Mouse (Mus musculus): ENCODE results near the gene Trpm3. TPM values are rescaled to one million over a fixed set of nuclear protein-coding genes. Genes with fewer than 3 reads are reported as not detected.

Gene Trpm3
- 53.1 and 64.8 TPM in 2 replicates for polyA plus RNA-seq (2012; rRNA removed)

- DNase-seq = peak; percentile 74 to 77
- Histone ChIP-seq H3K4me3 (replicated peaks; ENCODE audit: insufficient read depth, low read depth, low read length) (peak within 1 kb of the TSS; percentile 39), H3K27ac (ENCODE audit: insufficient read depth, low read length) (no peak within 1 kb of the TSS), H3K4me1 (ENCODE audit: control insufficient read depth, insufficient read depth, low read length) (no peaks in the 10 kb centered on the region), H3K27me3 (ENCODE audit: control insufficient read depth, insufficient read depth, low read length) (no peaks in the 10 kb centered on the region)
- 2% methylated on average over 39 of the region's 39 CpGs for WGBS
- TF ChIP-seq POLR2A (IDR thresholded peaks at IDR 0.05; ENCODE audit: borderline replicate concordance, insufficient read depth, low read length) = no peak
- no peak for TF ChIP-seq CTCF (IDR thresholded peaks at IDR 0.05; ENCODE audit: borderline replicate concordance, insufficient read depth, low read depth, low read length)
Observed at GRCm38 (mm10) chr19:22138590-22139421, at the start of gene Trpm3. Gene Trpm3 (plus strand): TSS chr19:22139046.

- Histone ChIP-seq H3K27me3 (ENCODE audit: control insufficient read depth, insufficient read depth, low read length) (no peaks in the 10 kb centered on the region), H3K4me3 (replicated peaks; ENCODE audit: insufficient read depth, low read depth, low read length) (no peak overlapping the region), H3K27ac (ENCODE audit: insufficient read depth, low read length) (no peak overlapping the region), H3K4me1 (ENCODE audit: control insufficient read depth, insufficient read depth, low read length) (no peaks in the 10 kb centered on the region)
- peak in 1 of 2 experiments; percentile 2 for DNase-seq
- TF ChIP-seq CTCF (IDR thresholded peaks at IDR 0.05; ENCODE audit: borderline replicate concordance, insufficient read depth, low read depth, low read length) (no peak), POLR2A (IDR thresholded peaks at IDR 0.05; ENCODE audit: borderline replicate concordance, insufficient read depth, low read length) (no peak)
- WGBS = 42% methylated on average over 4 of the region's 4 CpGs
Observed at GRCm38 (mm10) chr19:22100582-22100981, 38.3 kb upstream of the Trpm3 start.

DNA sequence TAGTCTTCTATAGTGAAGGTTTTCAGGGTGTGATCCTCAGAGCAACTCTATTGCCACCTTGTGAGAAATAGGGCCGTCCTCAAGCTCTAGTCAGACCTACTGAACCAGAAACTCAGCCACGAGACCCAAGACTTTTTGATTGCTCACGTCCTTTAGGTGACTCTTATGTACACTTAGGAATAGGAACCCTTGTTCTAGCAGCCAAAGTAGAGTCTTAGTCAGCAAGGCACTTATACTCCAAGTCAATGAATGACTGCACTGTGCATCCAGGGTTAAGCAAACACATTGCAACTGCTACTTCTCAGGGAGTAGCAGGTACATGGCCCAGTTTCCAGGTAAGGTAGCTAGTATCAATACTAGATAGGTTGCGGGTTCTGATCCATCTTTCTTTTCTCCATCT is 35.0 kb upstream of the Trpm3 start:
- no peak overlapping the region for H3K27ac ChIP-seq (ENCODE audit: insufficient read depth, low read length)
- H3K27me3 ChIP-seq (ENCODE audit: control insufficient read depth, insufficient read depth, low read length) = no peaks in the 10 kb centered on the region
- H3K4me3 ChIP-seq (replicated peaks; ENCODE audit: insufficient read depth, low read depth, low read length) = no peak overlapping the region
- DNase-seq = no peak
- no peak for TF ChIP-seq CTCF (IDR thresholded peaks at IDR 0.05; ENCODE audit: borderline replicate concordance, insufficient read depth, low read depth, low read length)
- TF ChIP-seq POLR2A (IDR thresholded peaks at IDR 0.05; ENCODE audit: borderline replicate concordance, insufficient read depth, low read length) = no peak
- WGBS = 86% methylated on average over 4 of the region's 4 CpGs
- H3K4me1 ChIP-seq (ENCODE audit: control insufficient read depth, insufficient read depth, low read length) = no peaks in the 10 kb centered on the region

DNA sequence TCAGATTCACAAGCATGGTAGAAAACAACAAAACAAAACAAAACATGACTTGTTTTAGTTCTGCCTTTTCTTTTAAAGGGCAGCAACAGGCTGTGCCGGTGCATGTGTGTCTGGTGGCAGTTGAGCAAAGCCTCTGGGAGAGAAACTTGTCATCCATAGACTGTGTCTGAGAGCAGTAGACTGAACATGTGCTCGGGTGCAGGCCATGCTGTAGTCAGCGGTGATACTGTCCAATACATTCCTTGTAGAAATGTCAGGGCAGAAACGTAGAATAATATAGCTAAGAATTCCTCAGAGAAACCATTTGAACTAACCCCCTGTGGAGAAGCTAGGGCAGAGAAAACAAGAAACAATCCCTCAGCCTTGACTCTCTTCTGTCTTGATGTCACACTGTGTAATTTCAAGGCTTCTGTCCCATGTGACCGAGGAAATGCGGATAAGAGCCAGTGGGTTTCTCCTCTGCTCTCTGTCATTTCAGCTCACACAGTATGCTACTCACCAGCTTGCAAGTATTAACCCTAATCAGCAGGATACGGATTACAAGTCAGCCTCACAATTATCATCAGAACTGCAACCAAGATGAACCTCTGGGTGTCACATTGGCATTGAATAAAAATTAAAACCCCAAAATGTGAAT is 33.9 kb upstream of the Trpm3 start:
- no peak overlapping the region for H3K27ac ChIP-seq (ENCODE audit: insufficient read depth, low read length)
- no peak for DNase-seq
- 36% methylated on average over 7 of the region's 7 CpGs for WGBS
- TF ChIP-seq CTCF (IDR thresholded peaks at IDR 0.05; ENCODE audit: borderline replicate concordance, insufficient read depth, low read depth, low read length) (no peak), POLR2A (IDR thresholded peaks at IDR 0.05; ENCODE audit: borderline replicate concordance, insufficient read depth, low read length) (no peak)
- H3K27me3 ChIP-seq (ENCODE audit: control insufficient read depth, insufficient read depth, low read length) = no peaks in the 10 kb centered on the region
- H3K4me3 ChIP-seq (replicated peaks; ENCODE audit: insufficient read depth, low read depth, low read length) = no peak overlapping the region
- H3K4me1 ChIP-seq (ENCODE audit: control insufficient read depth, insufficient read depth, low read length) = no peaks in the 10 kb centered on the region

DNA sequence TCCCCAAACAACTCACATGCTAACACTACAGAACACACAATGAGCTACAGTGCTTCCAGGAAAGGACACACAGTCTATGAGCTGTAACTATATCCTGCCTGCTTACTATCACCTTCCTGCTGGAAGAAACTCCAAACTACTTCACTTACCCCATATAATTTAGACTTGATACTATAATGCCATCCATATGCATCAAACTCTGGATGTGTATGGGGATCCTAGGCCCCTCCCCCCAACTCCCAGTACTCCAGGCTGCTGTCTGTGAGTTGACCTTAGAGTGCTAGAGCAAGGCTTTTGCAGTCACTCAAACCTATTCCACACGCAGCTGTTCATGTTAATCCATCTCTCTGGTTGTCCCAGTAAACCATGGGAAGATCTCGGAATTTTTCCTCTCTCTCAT is 33.2 kb upstream of the Trpm3 start:
- TF ChIP-seq POLR2A (IDR thresholded peaks at IDR 0.05; ENCODE audit: borderline replicate concordance, insufficient read depth, low read length) (no peak), CTCF (IDR thresholded peaks at IDR 0.05; ENCODE audit: borderline replicate concordance, insufficient read depth, low read depth, low read length) (no peak)
- Histone ChIP-seq H3K27ac (ENCODE audit: insufficient read depth, low read length) (no peak overlapping the region), H3K27me3 (ENCODE audit: control insufficient read depth, insufficient read depth, low read length) (no peaks in the 10 kb centered on the region), H3K4me3 (replicated peaks; ENCODE audit: insufficient read depth, low read depth, low read length) (no peak overlapping the region), H3K4me1 (ENCODE audit: control insufficient read depth, insufficient read depth, low read length) (no peaks in the 10 kb centered on the region)
- 82% methylated on average over 2 of the region's 2 CpGs for WGBS
- DNase-seq = no peak

DNA sequence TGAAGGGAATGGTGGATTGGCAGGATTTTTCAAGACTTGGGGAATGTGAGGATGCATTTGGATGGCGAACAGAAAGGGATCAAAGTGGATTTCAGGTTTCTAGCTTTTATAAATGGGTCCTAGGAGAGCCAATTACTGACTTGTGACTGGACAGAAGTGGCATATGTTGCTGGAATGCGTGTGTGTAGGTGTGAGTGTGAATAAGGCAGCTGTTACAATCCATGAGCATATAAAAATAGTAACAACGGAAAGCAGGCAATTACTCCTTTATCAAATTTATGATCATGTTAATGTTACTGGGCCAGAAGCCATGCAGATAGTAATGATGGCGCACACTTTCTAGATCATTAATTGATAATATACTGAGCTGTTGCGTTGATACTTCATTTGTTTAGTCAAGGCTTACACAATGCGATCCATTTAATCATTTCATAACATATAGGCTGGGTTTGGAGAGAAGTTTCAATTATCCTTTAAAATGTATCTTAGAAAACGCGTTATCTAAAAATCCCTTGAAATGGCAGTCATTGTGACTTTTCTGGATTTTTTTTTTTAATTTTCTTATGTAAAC is 29.9 kb upstream of the Trpm3 start:
- H3K27me3 ChIP-seq (ENCODE audit: control insufficient read depth, insufficient read depth, low read length) = no peaks in the 10 kb centered on the region
- H3K27ac ChIP-seq (ENCODE audit: insufficient read depth, low read length) = no peak overlapping the region
- TF ChIP-seq CTCF (IDR thresholded peaks at IDR 0.05; ENCODE audit: borderline replicate concordance, insufficient read depth, low read depth, low read length) (no peak), POLR2A (IDR thresholded peaks at IDR 0.05; ENCODE audit: borderline replicate concordance, insufficient read depth, low read length) (no peak)
- no peaks in the 10 kb centered on the region for H3K4me1 ChIP-seq (ENCODE audit: control insufficient read depth, insufficient read depth, low read length)
- 92% methylated on average over 8 of the region's 8 CpGs for WGBS
- H3K4me3 ChIP-seq (replicated peaks; ENCODE audit: insufficient read depth, low read depth, low read length) = no peak overlapping the region
- no peak for DNase-seq

GRCm38 (mm10) chr19:22120976-22121375 is 17.9 kb upstream of the Trpm3 start:
- Histone ChIP-seq H3K4me3 (replicated peaks; ENCODE audit: insufficient read depth, low read depth, low read length) (no peak overlapping the region), H3K27ac (ENCODE audit: insufficient read depth, low read length) (no peak overlapping the region), H3K4me1 (ENCODE audit: control insufficient read depth, insufficient read depth, low read length) (no peaks in the 10 kb centered on the region), H3K27me3 (ENCODE audit: control insufficient read depth, insufficient read depth, low read length) (no peaks in the 10 kb centered on the region)
- TF ChIP-seq CTCF (IDR thresholded peaks at IDR 0.05; ENCODE audit: borderline replicate concordance, insufficient read depth, low read depth, low read length) (no peak), POLR2A (IDR thresholded peaks at IDR 0.05; ENCODE audit: borderline replicate concordance, insufficient read depth, low read length) (no peak)
- DNase-seq = peak in 1 of 2 experiments; percentile 27
- WGBS = 14% methylated on average over 2 of the region's 2 CpGs

Measured in cerebellum, adult 2 months (tissue).